Mouse (Mus musculus) CH12F3 (cell line): ENCODE data around the gene Pglyrp3.
"Not testable (repeated sequence)": the region's sequence is repeated elsewhere in the genome, so short reads cannot be mapped to it uniquely, and the experiment has no call there.

Experiments
- in situ Hi-C: fragments of 300-500 bp; cut with MboI; formaldehyde crosslinking; loops from 2 replicates; pipeline ENCODE4 v1.14.3; 2020; ENCODE audit warnings: low sequenced_read_pairs

The Pglyrp3 gene

GRCm38 (mm10) chr3:92014283-92014682 is at the start of gene Pglyrp3:
TSS of gene Pglyrp3 (plus strand) at chr3:92014583.
- in situ Hi-C loops: no loop called here

DNA sequence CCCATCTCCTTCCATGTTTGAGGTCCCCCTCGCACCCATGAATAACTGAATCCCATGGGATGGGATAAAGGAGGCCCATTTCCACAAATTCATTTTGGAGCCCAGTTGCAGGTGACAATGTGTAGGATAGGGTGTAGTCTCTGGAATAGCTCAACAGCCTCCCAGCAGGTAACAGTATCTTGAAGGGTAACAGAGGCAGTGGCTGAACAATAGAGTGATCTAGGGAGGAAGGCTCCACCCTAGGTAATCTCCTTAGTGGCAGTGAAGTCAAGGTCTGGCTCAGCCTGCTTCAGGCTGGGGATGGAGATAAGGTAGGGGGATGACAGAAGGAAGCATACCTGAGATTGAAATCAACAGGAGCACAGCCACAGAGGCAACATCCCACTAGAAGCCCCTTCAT is 3.4 kb upstream of the Pglyrp3 start:
- in situ Hi-C loops: no loop called here

- in situ Hi-C loops: not testable (repeated sequence)
Measured at GRCm38 (mm10) chr3:92024541-92024940, 10.2 kb downstream of the Pglyrp3 start.

DNA sequence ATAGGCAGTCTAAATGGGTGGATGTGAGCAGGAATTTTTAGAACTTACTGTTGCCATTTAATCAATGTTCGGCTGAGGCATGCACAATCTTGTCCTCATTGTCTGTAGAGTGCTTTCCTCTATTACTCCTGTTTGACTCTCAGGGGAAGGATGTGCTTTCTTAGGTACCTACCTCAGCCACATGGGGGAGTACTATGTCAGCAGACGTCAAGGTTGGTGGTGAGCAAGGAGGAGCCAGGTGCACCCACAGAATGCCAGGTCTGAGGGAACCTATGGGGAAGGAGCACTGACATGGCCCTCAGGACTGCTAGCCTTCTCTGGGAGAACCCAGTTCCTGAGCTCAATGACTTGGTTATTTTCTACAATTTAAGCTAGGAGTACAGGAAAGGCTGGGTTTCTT is 18.8 kb downstream of the Pglyrp3 start:
- in situ Hi-C loops: no loop called here

DNA sequence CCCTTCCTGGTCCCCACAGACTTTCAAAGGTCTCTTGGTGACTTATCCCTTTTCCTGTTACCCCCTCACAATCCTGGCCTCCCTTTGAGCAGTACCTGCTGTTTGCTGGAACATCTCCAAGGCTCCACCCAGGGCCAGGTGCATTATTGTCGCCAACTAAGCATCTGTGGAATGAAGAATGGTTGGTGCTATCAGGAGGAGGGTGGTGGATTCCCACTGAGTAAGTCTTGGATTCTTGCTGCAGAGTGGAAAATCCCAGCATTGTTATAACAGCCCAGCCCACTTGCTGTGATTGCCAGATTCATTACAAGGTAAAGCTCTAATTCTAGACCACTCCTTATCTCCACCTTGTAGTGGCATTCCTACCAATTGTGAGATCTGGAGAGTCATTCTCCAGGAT is 19.5 kb downstream of the Pglyrp3 start:
- in situ Hi-C loops: no loop called here

DNA sequence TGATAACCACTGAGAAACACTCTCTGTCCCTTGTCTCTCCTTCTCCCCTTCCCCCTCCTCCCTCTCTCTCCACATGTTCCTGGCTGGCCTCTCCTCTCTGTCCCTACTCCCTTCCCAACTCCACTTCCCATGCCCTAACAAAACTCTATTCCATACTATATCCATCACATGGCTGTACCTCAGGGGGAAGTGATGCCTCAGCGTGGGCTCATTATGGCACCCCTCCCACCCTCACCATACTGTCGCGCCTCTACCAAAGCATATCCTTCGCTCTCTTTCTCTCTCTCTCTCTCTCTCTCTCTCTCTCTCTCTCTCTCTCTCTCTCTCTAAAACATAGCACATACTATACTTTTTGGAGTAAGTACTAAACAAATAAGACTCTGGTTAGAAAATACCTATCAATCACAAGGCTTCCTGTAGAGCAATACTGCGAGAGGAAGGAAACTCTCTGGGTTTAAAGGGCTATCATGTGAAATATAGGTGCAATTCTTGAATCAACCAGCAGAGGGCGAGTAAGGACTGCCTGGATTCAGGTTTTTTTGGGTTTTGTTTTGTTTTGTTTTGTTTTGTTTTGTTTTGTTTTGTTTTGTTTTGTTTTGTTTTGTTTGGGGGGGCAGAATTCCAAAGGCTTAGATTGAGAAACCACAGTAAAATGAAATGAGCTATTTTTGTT is 36.1 kb downstream of the Pglyrp3 start:
- in situ Hi-C loops: no loop called here

DNA sequence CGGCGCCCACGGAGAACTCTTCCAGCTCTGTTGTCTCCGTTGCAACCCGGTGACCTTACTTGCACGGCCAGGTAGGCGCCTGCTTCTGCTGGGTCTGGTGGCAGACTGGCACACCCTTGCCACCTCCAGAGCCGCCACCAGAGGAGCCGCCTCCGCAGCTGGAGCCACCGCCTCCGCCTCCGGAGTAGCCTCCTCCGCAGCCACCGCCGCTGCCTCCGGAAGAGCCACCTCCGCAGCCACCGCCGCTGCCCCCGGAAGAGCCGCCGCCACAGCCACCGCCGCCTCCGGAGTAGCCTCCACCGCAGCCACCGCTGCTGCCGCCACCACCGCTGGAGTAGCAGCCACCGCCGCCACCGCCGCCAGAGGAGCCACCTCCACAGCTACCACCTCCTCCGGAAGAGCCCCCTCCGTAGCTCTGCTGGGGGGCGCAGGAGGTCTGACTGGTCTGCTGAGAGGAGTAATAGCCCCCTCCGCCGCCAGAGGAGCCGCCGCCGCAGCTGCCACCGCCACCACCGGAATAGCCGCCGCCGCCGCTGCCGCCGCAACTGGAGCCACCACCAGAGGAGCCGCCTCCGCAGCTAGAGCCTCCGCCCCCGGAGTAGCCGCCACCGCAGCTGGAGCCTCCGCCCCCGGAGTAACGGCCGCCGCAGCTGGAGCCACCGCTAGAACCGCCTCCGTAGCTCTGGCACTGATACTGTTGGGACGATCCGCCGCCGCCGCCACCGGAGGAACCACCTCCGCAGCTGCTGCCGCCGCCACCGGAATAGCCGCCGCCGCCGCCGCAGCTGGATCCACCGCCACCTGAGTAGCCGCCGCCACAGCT is 66.3 kb downstream of the Pglyrp3 start:
- in situ Hi-C loops: no loop called here
